Mouse (Mus musculus) liver, embryonic 14.5 days (tissue): ENCODE results near the gene Mapk14. TPM values are rescaled to one million over a fixed set of nuclear protein-coding genes. Genes with fewer than 3 reads are reported as not detected.

ENCODE experiments used
- ATAC-seq: fragments of 200-750 bp; cut with Nextera tagmentation; 2 replicates; pipeline ENCODE4 v1.8.0; 2017; ENCODE audit warnings: moderate number of reproducible peaks, mild to moderate bottlenecking, moderate library complexity; ENCODE audit not compliant: insufficient read depth
- DNase-seq, 3 experiments: peaks; one replicate each; pipeline ENCODE4 v3.0.0-alpha.2; 2012 to 2013; ENCODE audit warnings: low read depth in 3 of 3, low spot score in 3 of 3
- H3K27ac ChIP-seq: fragments of 300-500 bp; sonication (generic); 2 replicates; pipeline ENCODE4 v1.5.1; 2014; ENCODE audit warnings: moderate library complexity, mild to moderate bottlenecking, control low read depth, inconsistent platforms
- H3K27me3 ChIP-seq: fragments of 300-500 bp; sonication (generic); 2 replicates; pipeline ENCODE4 v1.6.1; 2014; ENCODE audit warnings: mild to moderate bottlenecking, low read length, moderate library complexity; ENCODE audit not compliant: control insufficient read depth, insufficient read depth
- H3K36me3 ChIP-seq: fragments of 300-500 bp; sonication (generic); replicated peaks from 2 replicates; pipeline ENCODE4 v1.6.1; 2014; ENCODE audit warnings: low read depth; ENCODE audit not compliant: control insufficient read depth, insufficient read depth
- H3K4me1 ChIP-seq, 2 experiments: fragments of 200-500 bp in 1 of 2; fragments of 300-500 bp in 1 of 2; sonication (generic) in 1 of 2; replicated peaks; 2 replicates each; pipeline ENCODE4 v1.6.1; 2012 to 2014; ENCODE audit warnings: antibody characterized with exemption in 1 of 2, inconsistent platforms in 1 of 2, low read length in 1 of 2; ENCODE audit not compliant: control insufficient read depth in 2 of 2, insufficient read depth in 2 of 2
- H3K4me2 ChIP-seq: fragments of 300-500 bp; sonication (generic); 2 replicates; pipeline ENCODE4 v1.6.1; 2014; ENCODE audit warnings: low read depth, mild to moderate bottlenecking, control low read depth, moderate library complexity
- H3K4me3 ChIP-seq, 2 experiments: fragments of 200-500 bp in 1 of 2; fragments of 300-500 bp in 1 of 2; sonication (generic) in 1 of 2; 2 replicates each; pipeline ENCODE4 v1.5.1; 2012 to 2014; ENCODE audit warnings: low read depth in 2 of 2, low read length in 2 of 2, mild to moderate bottlenecking in 2 of 2, control low read depth in 1 of 2, inconsistent platforms in 1 of 2, moderate library complexity in 1 of 2; ENCODE audit not compliant: insufficient read depth in 1 of 2
- H3K9ac ChIP-seq: fragments of 300-500 bp; sonication (generic); replicated peaks from 2 replicates; pipeline ENCODE4 v1.6.1; 2014; ENCODE audit warnings: mild to moderate bottlenecking, control low read depth, moderate library complexity
- H3K9me3 ChIP-seq: fragments of 300-500 bp; sonication (generic); 2 replicates; pipeline ENCODE4 v1.6.1; 2016; ENCODE audit warnings: low read length, mixed read lengths; ENCODE audit not compliant: control insufficient read depth
- CTCF ChIP-seq: IDR thresholded peaks from 2 replicates; pipeline ENCODE4 v1.5.1; 2016; ENCODE audit warnings: antibody characterized with exemption, low read depth, control low read depth
- EP300 ChIP-seq: IDR thresholded peaks from 2 replicates; pipeline ENCODE4 v1.6.1; 2016; ENCODE audit warnings: antibody characterized with exemption, low read depth
- WGBS: fragments of 180-500 bp; shearing (Covaris S2); extraction: QIAGEN DNeasy Blood & Tissue Kit; methylation state at CpG from one replicate; pipeline ENCODE4 v1.1.7; 2014; ENCODE audit not compliant: insufficient replicate concordance; 5-methylcytosine and 5-hydroxymethylcytosine counted together
- polyA plus RNA-seq, 2 experiments: library from polyadenylated mRNA; depleted of rRNA in 1 of 2; stranded (reverse) in 1 of 2; unstranded in 1 of 2; fragments of >200 nt; fragmentation: Nextera tagmentation in 1 of 2; extraction: Ambion mirVana in 1 of 2; gene quantifications; 2 replicates each; pipeline versions ENCODE4 v1.2.1 to v1.2.3; 2012 to 2014

Gene Mapk14
- polyA plus RNA-seq, 2 experiments: 33.2 to 37.8 TPM

DNA sequence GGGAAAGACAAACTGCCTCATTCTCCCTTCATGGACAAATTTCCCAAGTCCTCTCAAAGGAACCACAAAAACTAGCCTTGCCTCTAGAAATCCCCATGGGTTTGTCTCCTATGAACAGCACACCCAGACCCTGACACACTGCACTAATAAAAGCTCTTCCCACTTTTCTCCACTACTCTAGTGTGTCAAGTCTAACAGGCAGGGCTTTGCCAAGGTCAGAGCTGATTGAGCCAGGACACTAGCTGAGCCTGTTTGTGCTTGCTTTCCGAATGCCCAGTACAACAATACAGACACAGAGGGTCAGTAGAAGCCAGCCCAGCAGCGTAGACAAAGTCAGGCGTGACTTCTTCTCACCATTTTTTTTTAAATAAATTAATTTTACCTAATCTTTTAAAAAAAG lies 40.9 kb upstream of the Mapk14 start:
- ATAC-seq (no peak), DNase-seq (no peak)
- H3K36me3 ChIP-seq: no peaks in the 10 kb centered on the region
- no peak overlapping the region for H3K9ac ChIP-seq
- no peaks in the 10 kb centered on the region for H3K27me3 ChIP-seq
- H3K4me3 ChIP-seq: no peak overlapping the region
- no peak overlapping the region for H3K27ac ChIP-seq
- 61% methylated on average over 3 of the region's 3 CpGs for WGBS
- H3K9me3 ChIP-seq: no peaks in the 10 kb centered on the region
- H3K4me1 ChIP-seq: no peaks in the 10 kb centered on the region
- no peak overlapping the region for H3K4me2 ChIP-seq
- TF ChIP-seq EP300 (no peak), CTCF (no peak)

DNA sequence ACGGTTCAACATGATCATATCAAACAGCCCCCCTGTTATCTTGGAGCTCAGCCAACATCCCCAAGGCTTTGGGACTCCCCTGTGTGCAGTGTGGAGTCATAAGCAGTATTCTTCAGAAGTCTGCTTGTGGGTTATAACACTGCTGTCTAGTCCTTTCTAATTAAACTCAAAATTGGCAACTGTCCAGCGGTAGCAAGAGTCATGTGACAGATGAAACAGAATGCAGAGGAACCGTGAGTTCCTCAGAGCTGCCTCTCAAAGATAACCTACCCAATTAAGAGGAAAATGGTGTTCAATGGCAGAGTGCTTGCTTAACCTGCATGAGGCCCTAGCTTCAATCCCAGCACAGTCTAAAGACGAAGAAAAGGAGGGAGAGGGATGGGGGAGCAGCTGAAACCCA lies 33.2 kb upstream of the Mapk14 start:
- no peak for DNase-seq
- H3K4me3 ChIP-seq: no peak overlapping the region
- no peaks in the 10 kb centered on the region for H3K4me1 ChIP-seq
- no peaks in the 10 kb centered on the region for H3K27me3 ChIP-seq
- H3K27ac ChIP-seq: no peak overlapping the region
- H3K4me2 ChIP-seq: no peak overlapping the region
- 26% methylated on average over 4 of the region's 4 CpGs for WGBS
- H3K36me3 ChIP-seq: no peaks in the 10 kb centered on the region
- H3K9ac ChIP-seq: no peak overlapping the region
- no peaks in the 10 kb centered on the region for H3K9me3 ChIP-seq
- no peak for ATAC-seq
- no peak for TF ChIP-seq EP300
- no peak for TF ChIP-seq CTCF

GRCm38 (mm10) chr17:28659564-28659963 lies 31.6 kb upstream of the Mapk14 start:
- Histone ChIP-seq H3K27me3 (no peaks in the 10 kb centered on the region), H3K4me3 (no peak overlapping the region), H3K9ac (no peak overlapping the region), H3K4me1 (0 out of 4 replicates have a peak, but pooled peaks cover 0 to 2% of the 10 kb centered on the region in 2 experiments), H3K27ac (no peak overlapping the region), H3K9me3 (no peaks in the 10 kb centered on the region), H3K36me3 (no peaks in the 10 kb centered on the region), H3K4me2 (no peak overlapping the region)
- WGBS: 51% methylated on average over 6 of the region's 6 CpGs
- ATAC-seq (no peak), DNase-seq (no peak)
- TF ChIP-seq EP300 (no peak), CTCF (no peak)

DNA sequence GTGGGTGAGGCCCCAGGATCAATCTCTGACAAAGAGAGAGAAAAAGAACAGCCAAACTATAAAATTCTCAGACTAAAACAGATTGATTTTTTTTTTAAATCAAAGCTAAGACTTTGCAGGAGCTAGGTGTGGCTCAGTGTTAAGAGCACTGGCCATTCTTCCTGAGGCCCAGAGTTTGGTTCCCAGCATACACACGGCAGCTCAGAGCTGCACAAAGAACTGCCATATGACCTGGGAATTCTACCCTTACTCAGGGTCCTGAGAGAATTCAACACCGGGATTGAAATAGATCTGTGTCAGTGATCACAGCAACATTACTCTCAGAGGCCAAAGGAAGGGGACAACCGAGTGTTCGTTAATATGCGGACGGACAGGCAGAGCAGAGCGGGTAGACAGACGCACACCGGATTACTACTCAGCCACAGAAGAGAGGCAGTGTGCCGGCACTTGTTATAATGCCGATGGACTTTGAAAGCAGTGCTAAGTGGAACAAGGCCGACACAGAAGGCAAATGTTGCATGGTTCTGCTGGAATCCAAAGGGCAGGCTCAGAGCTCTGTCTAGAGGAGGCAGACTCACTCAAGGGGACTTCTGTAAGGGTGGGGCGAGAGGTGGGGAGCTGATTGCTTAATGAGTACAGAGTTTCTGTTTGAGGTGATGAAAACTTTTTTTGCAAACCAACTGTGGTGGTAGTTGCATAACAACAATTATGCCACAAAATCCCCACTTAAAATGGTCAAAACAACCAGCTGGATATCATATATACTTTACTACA lies 8.6 kb upstream of the Mapk14 start:
- TF ChIP-seq CTCF: no peak
- no peak for TF ChIP-seq EP300
- ATAC-seq: peak; percentile 39; the same call in 1 of the 2 replicates

DNA sequence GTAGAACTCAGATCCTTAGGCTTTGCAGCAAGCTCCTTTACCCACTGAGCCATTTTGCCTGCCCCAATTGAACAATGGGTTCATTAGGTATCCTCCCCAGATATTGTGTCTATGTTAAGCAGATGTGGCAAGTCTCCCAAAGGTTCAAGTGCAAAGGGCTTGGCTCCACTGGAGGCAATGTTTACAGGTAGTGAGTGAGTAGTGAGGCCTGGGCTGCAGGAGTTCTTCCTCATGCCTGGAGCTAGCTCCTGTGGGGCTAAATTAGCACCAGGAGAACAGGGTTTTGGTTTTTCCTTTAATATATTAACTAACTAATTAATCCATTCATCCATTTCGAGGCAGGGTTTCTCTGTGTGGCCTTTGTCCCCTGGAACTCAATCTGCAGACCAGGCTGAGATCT lies 7.5 kb upstream of the Mapk14 start:
- H3K4me2 ChIP-seq: no peak overlapping the region
- H3K9ac ChIP-seq: no peak overlapping the region

More for the DNA sequence above, 8.6 kb upstream of the Mapk14 start:
- Histone ChIP-seq H3K4me1 (peaks cover 0 to 7% of the 10 kb centered on the region in 2 experiments; a peak in 3 of 4 replicates), H3K27ac (peak overlapping the region; percentile 22; the same call in 1 of the 2 replicates), H3K9ac (no peak overlapping the region), H3K4me2 (no peak overlapping the region), H3K36me3 (no peaks in the 10 kb centered on the region), H3K27me3 (no peaks in the 10 kb centered on the region), H3K9me3 (no peaks in the 10 kb centered on the region), H3K4me3 (no peak overlapping the region)
- DNase-seq: no peak
- 69% methylated on average over 13 of the region's 13 CpGs for WGBS

More for the DNA sequence above, 7.5 kb upstream of the Mapk14 start:
- Histone ChIP-seq H3K9me3 (no peaks in the 10 kb centered on the region), H3K36me3 (no peaks in the 10 kb centered on the region), H3K27me3 (no peaks in the 10 kb centered on the region), H3K4me3 (no peak overlapping the region), H3K4me1 (peaks cover 0 to 7% of the 10 kb centered on the region in 2 experiments; a peak in 3 of 4 replicates), H3K27ac (no peak overlapping the region)
- no peak for ATAC-seq
- no peak for DNase-seq
- WGBS: 61% methylated on average over 1 of the region's 1 CpGs
- TF ChIP-seq CTCF (no peak), EP300 (no peak)
